Mouse (Mus musculus) MEL (cell line): ENCODE data around the gene Surf4.

Experiments used
- CTCF ChIP-seq, 3 experiments: IDR thresholded peaks in 2 of 3; conservative IDR thresholded peaks in 1 of 3; 2 replicates each; pipeline ENCODE4 v1.5.1; 2011 to 2012; ENCODE audit warnings: low read length in 3 of 3, low read depth in 2 of 3, mild to moderate bottlenecking in 2 of 3, improper control_type of control experiment in 1 of 3, inconsistent platforms in 1 of 3, mixed read lengths in 1 of 3, moderate library complexity in 1 of 3; ENCODE audit not compliant: control insufficient read depth in 1 of 3, insufficient read depth in 1 of 3, poor library complexity in 1 of 3, severe bottlenecking in 1 of 3
- E2F4 ChIP-seq: IDR thresholded peaks from 2 replicates; pipeline ENCODE4 v1.6.1; 2011; ENCODE audit warnings: low read depth, low read length, improper control_type of control experiment, borderline replicate concordance
- EP300 ChIP-seq, 2 experiments: IDR thresholded peaks; 2 replicates each; pipeline ENCODE4 v1.6.1; 2011; ENCODE audit warnings: improper control_type of control experiment in 2 of 2, low read length in 2 of 2, low read depth in 1 of 2, mild to moderate bottlenecking in 1 of 2
- KAT2A ChIP-seq: conservative IDR thresholded peaks from 2 replicates; pipeline ENCODE4 v1.6.1; 2012; ENCODE audit warnings: low read depth, low read length, improper control_type of control experiment, inconsistent platforms
- MEF2A ChIP-seq: IDR thresholded peaks from 2 replicates; pipeline ENCODE4 v1.6.1; 2014; ENCODE audit warnings: low read depth, mild to moderate bottlenecking, inconsistent platforms, low read length, improper control_type of control experiment; ENCODE audit not compliant: poor library complexity, insufficient replicate concordance, severe bottlenecking; ENCODE audit errors: extremely low read depth
- POLR2A ChIP-seq, 2 experiments: IDR thresholded peaks; 2 replicates each; pipeline ENCODE4 v1.6.1; 2011 to 2012; ENCODE audit warnings: low read length in 2 of 2, mild to moderate bottlenecking in 2 of 2, control low read depth in 1 of 2, improper control_type of control experiment in 1 of 2, low read depth in 1 of 2, moderate library complexity in 1 of 2; ENCODE audit not compliant: control insufficient read depth in 1 of 2, insufficient read depth in 1 of 2, poor library complexity in 1 of 2
- POLR2AphosphoS5 ChIP-seq: IDR thresholded peaks from 2 replicates; pipeline ENCODE4 v1.6.1; 2012; ENCODE audit warnings: low read depth, borderline replicate concordance, mild to moderate bottlenecking, inconsistent platforms, low read length, moderate library complexity, mixed read lengths
- TBP ChIP-seq: IDR thresholded peaks from 2 replicates; pipeline ENCODE4 v1.8.0; 2011; ENCODE audit warnings: low read depth, low read length, improper control_type of control experiment
- USF1 ChIP-seq: IDR thresholded peaks from 2 replicates; pipeline ENCODE4 v1.6.1; 2014; ENCODE audit warnings: low read depth, mild to moderate bottlenecking, inconsistent platforms, low read length, improper control_type of control experiment, moderate library complexity

GRCm38 (mm10) chr2:26952866-26953265 lies 19.1 kb upstream of the Surf4 start:
- TF ChIP-seq POLR2A (IDR thresholded peaks at IDR 0.05; ENCODE audit: control insufficient read depth in 1 of 2, insufficient read depth in 1 of 2, low read depth in 1 of 2, low read length in 2 of 2, poor library complexity in 1 of 2) (no peak), POLR2AphosphoS5 (no peak), E2F4 (no peak), CTCF (IDR thresholded peaks at IDR 0.05 in 2 of 3, conservative IDR thresholded peaks at IDR 0.05 in 1 of 3; ENCODE audit: control insufficient read depth in 1 of 3, insufficient read depth in 1 of 3, low read depth in 2 of 3, low read length in 3 of 3, poor library complexity in 1 of 3, severe bottlenecking in 1 of 3) (no peak), MEF2A (no peak), EP300 (IDR thresholded peaks at IDR 0.05; ENCODE audit: low read depth in 1 of 2, low read length in 2 of 2) (no peak), TBP (no peak), KAT2A (no peak), USF1 (no peak)
